Mouse (Mus musculus): ENCODE results near the gene Fam208a.

GRCm38 (mm10) chr14:27409662-27410061 is 19.0 kb upstream of the Fam208a start:
- no peak for TF ChIP-seq CTCF (IDR thresholded peaks at IDR 0.05; ENCODE audit: insufficient read depth, low read length)
- no peak for TF ChIP-seq POLR2A (IDR thresholded peaks at IDR 0.05; ENCODE audit: borderline replicate concordance, extremely low read depth, low read depth, low read length)
